Mouse (Mus musculus) thymus, postnatal 4 days (tissue): ENCODE results near the gene Ccdc3.
"Not testable (repeated sequence)": the region's sequence is repeated elsewhere in the genome, so short reads cannot be mapped to it uniquely, and the experiment has no call there.

Experiments used
- DNase-seq: peaks from one replicate; pipeline ENCODE4 v3.0.0; 2021

The Ccdc3 gene

GRCm38 (mm10) chr2:5219847-5220375 lies 82.3 kb downstream of the Ccdc3 start:
- DNase-seq = no peak

- DNase-seq = no peak
These were observed 85.0 kb downstream of the Ccdc3 start for GRCm38 (mm10) chr2:5222571-5222970.

- DNase-seq = no peak
These were observed 99.4 kb downstream of the Ccdc3 start for GRCm38 (mm10) chr2:5236846-5237482.

GRCm38 (mm10) chr2:5237870-5238269 lies 100.3 kb downstream of the Ccdc3 start:
- no peak for DNase-seq

GRCm38 (mm10) chr2:5239492-5239891 lies 101.9 kb downstream of the Ccdc3 start:
- no peak for DNase-seq

- DNase-seq = no peak
These were observed 103.9 kb downstream of the Ccdc3 start for GRCm38 (mm10) chr2:5241469-5241897.

- DNase-seq = not testable (repeated sequence)
These were observed 111.6 kb downstream of the Ccdc3 start for GRCm38 (mm10) chr2:5249199-5249598.

GRCm38 (mm10) chr2:5249969-5250368 lies 112.4 kb downstream of the Ccdc3 start:
- no peak for DNase-seq

GRCm38 (mm10) chr2:5258250-5258649 lies 120.7 kb downstream of the Ccdc3 start:
- DNase-seq = no peak

GRCm38 (mm10) chr2:5262279-5262678 lies 124.7 kb downstream of the Ccdc3 start:
- DNase-seq = no peak

GRCm38 (mm10) chr2:5267980-5268379 lies 130.4 kb downstream of the Ccdc3 start:
- no peak for DNase-seq
